Mouse (Mus musculus) kidney, adult 18-20 months (tissue): ENCODE measurements around the gene Rpa1.
"Not testable (repeated sequence)": the region's sequence is repeated elsewhere in the genome, so short reads cannot be mapped to it uniquely, and the experiment has no call there.

ENCODE experiments used
- DNase-seq: peaks from one replicate; pipeline ENCODE4 v3.0.0; 2021

The Rpa1 gene

GRCm38 (mm10) chr11:75319246-75319645 lies 28.9 kb downstream of the Rpa1 start:
- no peak for DNase-seq

- DNase-seq: no peak
These were observed 29.5 kb downstream of the Rpa1 start for GRCm38 (mm10) chr11:75318351-75319221.

DNA sequence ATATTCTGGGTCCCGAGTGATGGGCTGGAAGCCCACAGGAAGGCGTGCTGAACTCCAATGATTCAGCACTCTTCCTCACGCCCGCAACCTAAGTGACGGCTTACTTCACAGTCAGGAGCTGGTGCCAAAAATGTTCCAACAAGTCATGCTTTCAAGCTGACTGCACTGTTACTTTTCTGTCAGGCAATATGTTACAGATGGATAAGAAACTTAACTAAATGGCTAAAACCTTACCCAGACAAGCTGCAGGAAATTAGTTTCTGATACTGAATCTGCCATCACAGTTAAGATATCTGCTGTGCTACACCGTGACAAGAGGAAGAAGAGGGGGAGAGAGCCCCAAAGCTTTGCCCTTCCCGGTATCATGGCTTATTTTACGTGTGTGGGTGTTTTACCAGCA lies 34.3 kb downstream of the Rpa1 start:
- DNase-seq: no peak

- DNase-seq: no peak
These were observed 36.4 kb downstream of the Rpa1 start for GRCm38 (mm10) chr11:75311751-75312150.

- DNase-seq: no peak
These were observed 37.3 kb downstream of the Rpa1 start for GRCm38 (mm10) chr11:75310813-75311212.

DNA sequence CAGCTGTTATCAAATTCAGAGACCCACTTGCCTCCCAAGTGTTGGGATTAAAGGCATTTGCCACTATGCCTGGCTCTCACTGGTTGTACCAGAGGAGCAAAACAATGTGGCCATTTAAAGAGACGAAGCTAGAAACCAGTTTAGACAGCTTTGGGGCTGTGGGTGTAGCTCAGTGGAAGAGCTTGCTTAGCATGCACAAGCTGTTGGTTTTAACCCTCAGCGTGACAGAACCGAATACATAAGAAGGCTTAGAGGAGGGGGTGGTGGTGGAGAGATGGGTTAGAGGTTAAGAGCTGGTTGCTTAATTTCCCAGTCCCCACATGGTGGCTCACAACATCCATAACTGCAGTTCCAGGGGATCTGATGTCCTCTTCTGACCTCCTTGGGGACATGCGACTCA lies 39.5 kb downstream of the Rpa1 start:
- no peak for DNase-seq

DNA sequence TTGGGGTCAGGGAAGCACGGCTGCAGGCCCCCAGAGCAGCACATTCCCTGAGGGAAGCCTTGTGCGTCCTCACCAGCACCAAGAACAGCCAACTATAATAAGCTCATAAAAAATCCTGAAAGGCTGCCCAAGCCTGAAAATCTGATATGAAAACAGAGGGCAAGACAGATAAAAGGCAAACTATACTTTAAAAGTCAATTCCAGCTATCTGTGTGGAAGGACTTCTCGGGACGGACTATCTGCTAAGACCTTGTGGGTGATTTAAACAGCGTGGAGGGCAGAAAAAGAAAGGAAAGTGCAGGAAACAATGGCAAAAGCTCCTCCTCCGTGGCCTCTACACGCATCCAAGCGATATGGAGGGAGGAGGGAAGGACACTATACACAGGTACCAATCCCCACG lies 43.3 kb downstream of the Rpa1 start:
- no peak for DNase-seq

- DNase-seq: no peak
These were observed 47.2 kb downstream of the Rpa1 start for GRCm38 (mm10) chr11:75300954-75301353.

- no peak for DNase-seq
These were observed 48.3 kb downstream of the Rpa1 start for GRCm38 (mm10) chr11:75299786-75300185.

GRCm38 (mm10) chr11:75298491-75298890 lies 49.6 kb downstream of the Rpa1 start:
- peak; percentile 44 for DNase-seq

- DNase-seq: peak; percentile 33
These were observed 50.5 kb downstream of the Rpa1 start for GRCm38 (mm10) chr11:75297631-75298030.

DNA sequence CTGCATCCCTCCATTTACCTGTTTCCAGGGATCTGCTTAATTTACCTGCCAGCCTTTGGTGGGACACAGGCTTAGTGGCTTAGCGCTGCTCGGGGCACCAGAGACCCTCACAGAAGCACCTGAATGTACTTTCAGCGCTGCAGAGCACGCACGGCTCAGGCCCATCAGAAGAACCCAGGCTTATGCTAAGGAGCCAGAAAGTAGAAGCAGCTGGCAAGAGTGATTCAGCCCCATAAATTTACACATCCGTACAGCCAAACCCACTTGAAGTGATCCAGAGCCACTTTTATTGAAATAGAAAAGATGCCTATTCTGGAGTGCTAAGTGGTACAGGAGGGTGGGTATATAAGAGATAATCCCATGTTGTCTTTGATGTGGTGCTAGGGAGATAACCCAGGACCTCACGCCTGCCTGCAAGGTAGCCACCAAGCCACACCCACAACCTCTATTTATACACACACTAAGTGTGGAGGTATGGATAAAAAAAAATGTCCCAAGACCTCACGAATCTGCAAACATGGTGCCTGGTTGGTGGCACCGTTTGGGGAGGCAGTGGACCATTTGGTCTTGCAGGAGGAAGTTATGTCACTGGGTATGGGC lies 51.6 kb downstream of the Rpa1 start:
- no peak for DNase-seq

- DNase-seq: not testable (repeated sequence)
These were observed 52.6 kb downstream of the Rpa1 start for GRCm38 (mm10) chr11:75295534-75295933.

DNA sequence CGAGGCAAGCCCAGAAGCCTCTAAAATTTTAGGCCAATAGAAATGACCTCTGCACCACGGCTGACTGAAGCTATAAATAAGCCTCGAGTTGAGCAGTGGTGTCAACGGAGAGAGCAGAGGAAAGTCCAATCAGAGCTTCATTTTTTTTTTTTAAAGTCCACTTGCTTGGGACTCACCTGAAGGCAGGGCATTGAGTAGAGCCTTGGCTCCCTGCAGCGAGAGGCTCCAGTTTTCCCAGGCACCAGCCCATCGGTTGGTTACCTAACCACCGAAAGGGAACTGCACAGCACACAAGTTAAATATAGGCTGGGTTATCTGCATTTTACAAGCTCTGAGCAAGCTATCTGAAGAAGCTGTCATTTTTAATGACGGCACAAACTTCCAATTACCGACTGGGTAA lies 53.3 kb downstream of the Rpa1 start:
- peak; percentile 42 for DNase-seq

GRCm38 (mm10) chr11:75293852-75294361 lies 54.2 kb downstream of the Rpa1 start:
- peak; percentile 61 for DNase-seq

DNA sequence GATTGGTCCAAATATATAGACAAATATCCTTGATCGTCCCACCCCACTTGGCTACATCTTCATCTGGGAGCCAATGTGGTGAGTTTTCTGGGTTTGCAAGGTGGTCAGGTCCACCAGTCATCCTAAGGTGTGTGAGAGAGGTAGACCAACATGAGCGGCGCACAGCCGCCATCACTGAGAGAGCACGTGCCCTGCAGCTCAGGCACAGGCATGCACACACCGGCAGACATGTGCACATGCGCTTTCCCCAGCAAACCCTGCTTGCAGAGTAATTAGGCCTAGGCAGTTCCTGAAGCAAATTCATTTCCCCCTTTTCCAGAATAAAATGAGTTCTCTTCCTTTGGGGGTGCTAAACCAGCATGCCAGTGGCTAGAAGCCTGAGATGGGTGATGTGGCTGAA lies 55.8 kb downstream of the Rpa1 start:
- no peak for DNase-seq

DNA sequence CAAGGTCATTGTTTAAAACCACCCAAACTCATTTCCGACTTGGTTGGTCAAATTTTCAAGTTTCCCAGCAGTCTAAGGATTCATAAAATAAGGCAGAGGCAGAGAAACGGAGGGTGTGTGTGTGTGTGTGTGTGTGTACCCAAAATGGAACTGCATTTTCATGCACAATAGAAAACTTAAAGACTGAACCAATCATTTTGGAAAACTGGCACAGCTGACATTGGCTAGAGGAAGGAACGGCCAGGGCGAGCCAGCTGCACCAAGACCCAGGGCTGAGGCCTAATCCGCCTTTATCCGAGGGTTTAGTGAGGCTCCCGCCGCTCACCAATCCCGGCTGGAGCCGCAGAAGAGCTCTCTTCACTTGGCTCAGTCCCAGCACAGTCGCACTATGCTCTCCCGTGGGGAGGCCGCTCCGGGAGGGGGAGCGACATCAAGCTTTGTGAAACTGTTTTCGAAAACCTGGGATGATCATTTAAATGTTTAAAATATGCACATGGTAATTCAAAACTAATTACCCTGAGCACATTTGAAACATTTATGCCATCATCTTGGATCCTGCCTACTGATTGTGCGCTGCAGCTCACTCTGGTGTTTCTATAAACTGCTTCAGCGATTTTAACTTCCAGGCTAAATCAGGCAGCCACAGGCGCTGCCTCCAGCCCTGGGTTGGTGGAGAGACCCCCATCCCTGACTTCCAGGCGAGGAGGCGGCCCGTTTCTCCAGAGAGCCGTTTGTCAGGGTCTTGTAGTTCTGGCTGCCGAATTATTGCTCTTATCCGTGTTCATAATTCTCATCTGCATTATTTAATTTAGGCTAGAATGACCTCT lies 56.5 kb downstream of the Rpa1 start:
- DNase-seq: peak; percentile 54

DNA sequence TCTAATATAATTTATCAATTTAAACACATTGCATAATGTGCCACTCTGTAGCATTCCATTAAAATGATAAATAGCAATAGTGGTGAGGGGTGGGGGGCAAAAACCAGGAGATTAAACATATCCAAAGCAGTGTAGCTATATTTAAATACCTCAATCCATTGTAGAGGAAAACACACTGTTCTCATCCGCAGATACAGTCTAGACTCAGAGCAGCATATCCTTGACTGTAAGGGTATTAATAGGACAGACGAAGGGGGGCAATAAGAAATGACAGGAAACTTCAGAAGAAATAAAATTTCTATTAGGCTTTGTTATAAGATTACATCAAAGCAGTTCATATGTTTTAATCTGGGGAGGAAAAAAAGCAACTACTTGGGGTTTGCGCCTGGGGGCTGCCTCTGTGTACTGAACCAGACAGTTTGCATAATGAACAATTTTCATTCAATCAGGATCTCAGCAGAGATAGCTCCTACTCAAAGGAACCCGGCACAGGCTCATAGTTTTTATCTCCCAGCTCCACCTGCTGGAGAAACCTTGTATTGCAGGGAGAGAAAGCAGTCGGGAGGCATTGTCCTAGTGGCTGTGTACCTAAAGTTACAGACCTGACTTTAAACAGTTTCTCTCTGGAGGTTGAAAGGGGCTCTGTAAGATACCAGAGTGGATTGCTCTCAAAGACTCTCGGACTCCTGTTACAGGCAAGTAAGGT lies 57.4 kb downstream of the Rpa1 start:
- DNase-seq: peak; percentile 93

DNA sequence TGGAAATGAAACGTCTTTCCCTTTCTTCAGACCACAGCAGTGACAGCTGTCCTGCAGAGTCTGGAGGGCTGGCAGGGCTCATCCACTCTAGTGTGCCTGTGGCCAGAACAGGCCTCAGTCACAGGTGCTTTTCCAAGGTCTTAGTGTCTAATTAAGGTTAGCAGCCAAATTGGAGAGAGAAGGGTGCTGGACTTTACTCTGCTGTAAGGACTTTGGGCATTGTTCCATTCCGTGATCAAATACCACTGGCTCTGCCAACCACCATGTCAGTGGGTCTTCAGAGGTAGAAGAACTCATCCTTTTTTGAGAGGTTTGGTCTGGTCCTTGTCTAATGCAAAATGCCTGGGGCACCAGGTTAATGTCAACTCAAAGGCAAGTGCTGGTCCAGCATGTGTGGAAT lies 59.0 kb downstream of the Rpa1 start:
- no peak for DNase-seq

GRCm38 (mm10) chr11:75288517-75288916 lies 59.6 kb downstream of the Rpa1 start:
- DNase-seq: no peak

- no peak for DNase-seq
These were observed 60.2 kb downstream of the Rpa1 start for GRCm38 (mm10) chr11:75287940-75288339.

- no peak for DNase-seq
These were observed 61.3 kb downstream of the Rpa1 start for GRCm38 (mm10) chr11:75286868-75287267.
